Mouse (Mus musculus): ENCODE data around the gene Lrrn1.

DNA sequence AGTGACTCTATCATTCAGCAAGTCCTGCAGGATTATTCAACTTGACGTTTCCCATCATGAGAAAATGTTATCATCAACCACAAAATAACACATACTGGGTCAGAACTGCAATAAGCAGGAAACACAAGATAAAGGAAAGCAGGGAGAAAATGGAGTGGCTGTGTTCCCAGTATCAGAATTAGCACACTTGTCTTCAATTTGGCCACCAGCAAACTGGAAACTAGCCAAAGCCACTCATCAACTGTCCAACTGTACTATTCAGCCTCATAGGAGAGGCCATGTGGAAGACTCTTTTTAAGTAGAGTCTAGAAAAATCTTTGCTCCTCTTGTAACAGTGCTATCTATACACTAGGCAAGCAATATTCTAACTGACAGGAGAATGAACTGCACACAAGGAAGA, 84.7 kb downstream of the Lrrn1 start:
- TF ChIP-seq CTCF (IDR thresholded peaks at IDR 0.05; ENCODE audit: insufficient read depth, low read depth, low read length) (no peak), POLR2A (IDR thresholded peaks at IDR 0.05; ENCODE audit: insufficient read depth, low read depth, low read length) (no peak)
